Mouse (Mus musculus) forebrain, embryonic 13.5 days (tissue): ENCODE data around the gene Sds. TPM values are rescaled to one million over a fixed set of nuclear protein-coding genes. Genes with fewer than 3 reads are reported as not detected.

ENCODE experiments used
- ATAC-seq: fragments of 200-750 bp; cut with Nextera tagmentation; 2 replicates; pipeline ENCODE4 v1.8.0; 2017
- H3K27ac ChIP-seq: fragments of 300-500 bp; sonication (generic); 2 replicates; pipeline ENCODE4 v1.5.1; 2015; ENCODE audit warnings: inconsistent platforms, mild to moderate bottlenecking, moderate library complexity
- H3K27me3 ChIP-seq: fragments of 300-500 bp; sonication (generic); 2 replicates; pipeline ENCODE4 v1.6.1; 2015; ENCODE audit warnings: mild to moderate bottlenecking, inconsistent platforms
- H3K36me3 ChIP-seq: fragments of 300-500 bp; sonication (generic); 2 replicates; pipeline ENCODE4 v1.6.1; 2015; ENCODE audit warnings: mild to moderate bottlenecking, inconsistent platforms; ENCODE audit not compliant: poor library complexity, severe bottlenecking
- H3K4me1 ChIP-seq: fragments of 300-500 bp; sonication (generic); 2 replicates; pipeline ENCODE4 v1.6.1; 2015; ENCODE audit warnings: inconsistent platforms
- H3K4me2 ChIP-seq: fragments of 300-500 bp; sonication (generic); 2 replicates; pipeline ENCODE4 v1.6.1; 2015; ENCODE audit warnings: inconsistent platforms, mild to moderate bottlenecking, moderate library complexity
- H3K4me3 ChIP-seq: fragments of 300-500 bp; sonication (generic); 2 replicates; pipeline ENCODE4 v1.5.1; 2015; ENCODE audit warnings: mild to moderate bottlenecking, inconsistent platforms
- H3K9ac ChIP-seq: fragments of 300-500 bp; sonication (generic); 2 replicates; pipeline ENCODE4 v1.6.1; 2015; ENCODE audit warnings: mild to moderate bottlenecking, inconsistent platforms
- H3K9me3 ChIP-seq: fragments of 300-500 bp; sonication (generic); replicated peaks from 2 replicates; pipeline ENCODE4 v1.6.1; 2016; ENCODE audit warnings: inconsistent platforms
- WGBS: fragments of 180-500 bp; shearing (Covaris S2); methylation state at CpG from one replicate; pipeline ENCODE4 v1.1.7; 2015; 5-methylcytosine and 5-hydroxymethylcytosine counted together
- polyA plus RNA-seq: library from polyadenylated mRNA; unstranded; fragments of >200 nt; fragmentation: Nextera tagmentation; extraction: Ambion mirVana; gene quantifications from 2 replicates; pipeline ENCODE4 v1.2.1, GENCODE M21; 2015

Sds gene
- polyA plus RNA-seq, 1 experiment from 2014 or later: not detected

GRCm38 (mm10) chr5:120526311-120526710, 50.0 kb downstream of the Sds start:
- Histone ChIP-seq H3K9ac (no peak overlapping the region), H3K36me3 (no peaks in the 10 kb centered on the region), H3K27me3 (no peaks in the 10 kb centered on the region), H3K27ac (no peak overlapping the region), H3K4me3 (no peak overlapping the region), H3K4me2 (no peak overlapping the region), H3K9me3 (no peaks in the 10 kb centered on the region), H3K4me1 (no peaks in the 10 kb centered on the region)
- no peak for ATAC-seq
- 79% methylated on average over 11 of the region's 11 CpGs for WGBS

GRCm38 (mm10) chr5:120527296-120527964, 51.1 kb downstream of the Sds start:
- no peak overlapping the region for H3K4me3 ChIP-seq
- no peaks in the 10 kb centered on the region for H3K9me3 ChIP-seq
- H3K4me2 ChIP-seq: no peak overlapping the region
- 93% methylated on average over 13 of the region's 20 CpGs for WGBS
- no peaks in the 10 kb centered on the region for H3K36me3 ChIP-seq
- no peak overlapping the region for H3K27ac ChIP-seq
- H3K9ac ChIP-seq: no peak overlapping the region
- H3K27me3 ChIP-seq: no peaks in the 10 kb centered on the region
- ATAC-seq: no peak
- no peaks in the 10 kb centered on the region for H3K4me1 ChIP-seq

GRCm38 (mm10) chr5:120531631-120532030, 55.3 kb downstream of the Sds start:
- H3K9ac ChIP-seq: no peak overlapping the region
- no peak for ATAC-seq
- no peak overlapping the region for H3K4me2 ChIP-seq
- H3K27me3 ChIP-seq: no peaks in the 10 kb centered on the region
- H3K4me3 ChIP-seq: no peak overlapping the region
- no peak overlapping the region for H3K27ac ChIP-seq
- H3K4me1 ChIP-seq: peaks cover 28% of the 10 kb centered on the region
- H3K9me3 ChIP-seq: no peaks in the 10 kb centered on the region
- 88% methylated on average over 8 of the region's 8 CpGs for WGBS
- no peaks in the 10 kb centered on the region for H3K36me3 ChIP-seq

Other genes with a start within 250 kb of the Sds start
- gene Lhx5, start 44.8 kb upstream of the Sds start, polyA plus RNA-seq: 9.6 and 16.0 TPM in 2 replicates
- gene Sdsl, start 3.7 kb upstream of the Sds start, polyA plus RNA-seq: 4.8 and 5.1 TPM in 2 replicates
- 22.8 and 22.9 TPM in 2 replicates for gene Plbd2, start 27.1 kb downstream of the Sds start, polyA plus RNA-seq
- gene Slc8b1, start 34.6 kb downstream of the Sds start, polyA plus RNA-seq: 2.1 and 2.5 TPM in 2 replicates
- 14.8 and 15.8 TPM in 2 replicates for gene Tpcn1, start 112.1 kb downstream of the Sds start, polyA plus RNA-seq
- gene Iqcd, start 112.5 kb downstream of the Sds start, polyA plus RNA-seq: 1.1 and 2.3 TPM in 2 replicates
- gene Rita1, start 136.1 kb downstream of the Sds start, polyA plus RNA-seq: 19.0 TPM in 2 replicates
- gene Ddx54, start 136.2 kb downstream of the Sds start, polyA plus RNA-seq: 45.3 and 48.0 TPM in 2 replicates
- gene Cfap73, start 157.7 kb downstream of the Sds start, polyA plus RNA-seq: 0.65 TPM in 1 of 2 replicates, not detected in the other
- gene Rasal1, start 172.3 kb downstream of the Sds start, polyA plus RNA-seq: 0.27 and 0.79 TPM in 2 replicates
- gene Dtx1, start 235.4 kb downstream of the Sds start, polyA plus RNA-seq: 17.9 and 18.1 TPM in 2 replicates